Mouse (Mus musculus) bone marrow macrophage, adult 2 months (primary cell): ENCODE results near the gene Cdc45.

Experiments used
- CTCF ChIP-seq: IDR thresholded peaks from 2 replicates; pipeline ENCODE4 v1.5.1; 2012; ENCODE audit warnings: low read depth, mild to moderate bottlenecking, low read length, moderate library complexity
- POLR2A ChIP-seq: IDR thresholded peaks from 2 replicates; pipeline ENCODE4 v1.6.1; 2012; ENCODE audit warnings: mild to moderate bottlenecking, low read depth, low read length, borderline replicate concordance

- TF ChIP-seq CTCF: no peak
- TF ChIP-seq POLR2A: no peak
Measured at GRCm38 (mm10) chr16:18809001-18809400, 2.8 kb downstream of the Cdc45 start.
